Mouse (Mus musculus) WW6 (cell line): ENCODE measurements around the gene Pex14.
"Not testable (repeated sequence)": the region's sequence is repeated elsewhere in the genome, so short reads cannot be mapped to it uniquely, and the experiment has no call there.

Experiments
- DNase-seq: peaks from one replicate; pipeline ENCODE4 v3.0.0-alpha.2; 2013; ENCODE audit warnings: low read depth, low spot score

Gene Pex14

GRCm38 (mm10) chr4:149103875-149104561 is 4.3 kb upstream of the Pex14 start, which contains the start of gene Dffa:
Dffa (plus strand) TSS chr4:149104146.
- peak; percentile 68 for DNase-seq

GRCm38 (mm10) chr4:149101456-149101855 is 1.8 kb upstream of the Pex14 start:
- DNase-seq, result no peak

- DNase-seq, result not testable (repeated sequence)
Observed at GRCm38 (mm10) chr4:149100449-149100848, 773 bp upstream of the Pex14 start.

- no peak for DNase-seq
Observed at GRCm38 (mm10) chr4:149098571-149098970, 1.1 kb downstream of the Pex14 start.

- DNase-seq, result no peak
Observed at GRCm38 (mm10) chr4:149097956-149098355, 1.7 kb downstream of the Pex14 start.

- no peak for DNase-seq
Observed at GRCm38 (mm10) chr4:149091364-149091763, 8.3 kb downstream of the Pex14 start.

- DNase-seq, result no peak
Observed at GRCm38 (mm10) chr4:149085381-149085780, 14.3 kb downstream of the Pex14 start.

- DNase-seq, result no peak
Observed at GRCm38 (mm10) chr4:149081528-149081927, 18.1 kb downstream of the Pex14 start.

GRCm38 (mm10) chr4:149080111-149080510 is 19.6 kb downstream of the Pex14 start:
- DNase-seq, result no peak

GRCm38 (mm10) chr4:149079629-149080028 is 20.0 kb downstream of the Pex14 start:
- DNase-seq, result no peak

- no peak for DNase-seq
Observed at GRCm38 (mm10) chr4:149078261-149078660, 21.4 kb downstream of the Pex14 start.

GRCm38 (mm10) chr4:149075871-149076575 is 23.7 kb downstream of the Pex14 start:
- no peak for DNase-seq

- DNase-seq, result no peak
Observed at GRCm38 (mm10) chr4:149075073-149075472, 24.6 kb downstream of the Pex14 start.

- no peak for DNase-seq
Observed at GRCm38 (mm10) chr4:149066672-149067551, 32.8 kb downstream of the Pex14 start.

- no peak for DNase-seq
Observed at GRCm38 (mm10) chr4:149064061-149064854, 35.4 kb downstream of the Pex14 start.

- no peak for DNase-seq
Observed at GRCm38 (mm10) chr4:149062406-149063318, 37.0 kb downstream of the Pex14 start.

- no peak for DNase-seq
Observed at GRCm38 (mm10) chr4:149061432-149061718, 38.3 kb downstream of the Pex14 start.

- no peak for DNase-seq
Observed at GRCm38 (mm10) chr4:149060621-149061431, 38.9 kb downstream of the Pex14 start.

- DNase-seq, result no peak
Observed at GRCm38 (mm10) chr4:149059713-149060112, 40.0 kb downstream of the Pex14 start.

GRCm38 (mm10) chr4:149058298-149058697 is 41.4 kb downstream of the Pex14 start:
- DNase-seq, result no peak
